Mouse (Mus musculus) lung, adult 2 months (tissue): ENCODE data around the gene Piwil4. TPM values are rescaled to one million over a fixed set of nuclear protein-coding genes. Genes with fewer than 3 reads are reported as not detected.

ENCODE experiments used
- DNase-seq: peaks from one replicate; pipeline ENCODE4 v3.0.0; 2022
- H3K4me1 ChIP-seq: fragments of 200-500 bp; 2 replicates; pipeline ENCODE4 v1.6.1; 2011; ENCODE audit warnings: low read length; ENCODE audit not compliant: control insufficient read depth, insufficient read depth
- H3K4me3 ChIP-seq: fragments of 200-500 bp; replicated peaks from 2 replicates; pipeline ENCODE3; 2011; ENCODE audit warnings: low read depth, mild to moderate bottlenecking, control low read depth, low read length; ENCODE audit errors: extremely low read depth
- CTCF ChIP-seq: fragments of 200-500 bp; IDR thresholded peaks from 2 replicates; pipeline ENCODE4 v1.5.1; 2011; ENCODE audit warnings: mild to moderate bottlenecking, low read length, control low read depth; ENCODE audit not compliant: insufficient read depth
- POLR2A ChIP-seq: fragments of 200-500 bp; IDR thresholded peaks from 2 replicates; pipeline ENCODE4 v1.6.1; 2011; ENCODE audit warnings: low read depth, mild to moderate bottlenecking, control low read depth, low read length, borderline replicate concordance; ENCODE audit errors: extremely low read depth
- WGBS: fragments of 180-500 bp; shearing (Covaris S2); methylation state at CpG from one replicate; pipeline ENCODE4 v1.1.7; 2018; 5-methylcytosine and 5-hydroxymethylcytosine counted together
- polyA plus RNA-seq: library from polyadenylated mRNA; depleted of rRNA; stranded (reverse); fragments of >200 nt; gene quantifications from 2 replicates; pipeline ENCODE4 v1.2.3, GENCODE M21; 2012; rRNA removed

Piwil4 gene
- polyA plus RNA-seq, 1 experiment = 4.6 TPM

DNA sequence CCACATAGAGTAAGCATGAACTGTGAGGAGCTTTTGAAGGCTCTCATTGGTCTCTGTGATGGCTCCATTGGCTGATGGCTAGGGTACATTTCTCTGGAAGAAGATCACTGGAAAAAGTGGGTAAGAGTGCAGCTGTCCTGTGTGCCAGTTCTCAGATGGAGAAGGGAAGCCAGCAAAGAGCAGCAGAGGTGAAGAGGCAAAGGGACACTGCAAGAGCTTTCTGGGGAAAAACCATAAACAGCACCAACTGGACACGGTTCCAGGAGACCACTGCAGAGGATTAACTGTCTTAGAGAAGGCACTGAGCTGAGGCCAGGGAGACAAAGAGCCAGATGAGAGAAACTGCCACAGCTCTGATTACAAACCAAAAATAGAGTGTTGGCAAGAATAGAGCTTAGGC, 87.8 kb downstream of the Piwil4 start:
- H3K4me3 ChIP-seq = no peak overlapping the region
- no peak for TF ChIP-seq POLR2A
- no peak for TF ChIP-seq CTCF
- H3K4me1 ChIP-seq = no peaks in the 10 kb centered on the region
- no peak for DNase-seq
- 80% methylated on average over 1 of the region's 1 CpGs for WGBS

- Histone ChIP-seq H3K4me1 (no peaks in the 10 kb centered on the region), H3K4me3 (no peak overlapping the region)
- WGBS = 84% methylated on average over 8 of the region's 8 CpGs
- no peak for TF ChIP-seq POLR2A
- no peak for TF ChIP-seq CTCF
- DNase-seq = no peak
These were observed 92.7 kb downstream of the Piwil4 start for GRCm38 (mm10) chr9:14647849-14648248.

- H3K4me3 ChIP-seq = no peak overlapping the region
- TF ChIP-seq CTCF (no peak), POLR2A (no peak)
- DNase-seq = no peak
- WGBS = 100% methylated on average over 1 of the region's 1 CpGs
- no peaks in the 10 kb centered on the region for H3K4me1 ChIP-seq
These were observed 93.9 kb downstream of the Piwil4 start for GRCm38 (mm10) chr9:14646641-14647040.

Other genes starting within 250 kb of the Piwil4 start
- gene Kdm4d, start 240.3 kb downstream of the Piwil4 start, polyA plus RNA-seq = 0.12 and 0.21 TPM in 2 replicates
- 7.9 and 12.5 TPM in 2 replicates for gene Cwc15, start 240.1 kb downstream of the Piwil4 start, polyA plus RNA-seq
- gene Amotl1, start 95.7 kb downstream of the Piwil4 start, polyA plus RNA-seq = 36.6 and 47.1 TPM in 2 replicates
- 3.5 and 5.3 TPM in 2 replicates for gene Fut4, start 11.7 kb upstream of the Piwil4 start, polyA plus RNA-seq
- gene 1700012B09Rik, start 30.3 kb upstream of the Piwil4 start, polyA plus RNA-seq = 0.72 and 1.6 TPM in 2 replicates
- gene Mre11a, start 43.9 kb upstream of the Piwil4 start, polyA plus RNA-seq = 2.1 and 3.8 TPM in 2 replicates
- 3.3 and 5.0 TPM in 2 replicates for gene Ankrd49, start 44.1 kb upstream of the Piwil4 start, polyA plus RNA-seq
- 0.27 and 0.32 TPM in 2 replicates for gene Gpr83, start 119.5 kb upstream of the Piwil4 start, polyA plus RNA-seq
- 1.5 TPM in 2 replicates for gene Izumo1r, start 163.2 kb upstream of the Piwil4 start, polyA plus RNA-seq